Mouse (Mus musculus): ENCODE data around the gene Cend1.
A peak's percentile ranks its signal among the peaks of the same experiment; 100 is the strongest.

Cend1 gene

DNA sequence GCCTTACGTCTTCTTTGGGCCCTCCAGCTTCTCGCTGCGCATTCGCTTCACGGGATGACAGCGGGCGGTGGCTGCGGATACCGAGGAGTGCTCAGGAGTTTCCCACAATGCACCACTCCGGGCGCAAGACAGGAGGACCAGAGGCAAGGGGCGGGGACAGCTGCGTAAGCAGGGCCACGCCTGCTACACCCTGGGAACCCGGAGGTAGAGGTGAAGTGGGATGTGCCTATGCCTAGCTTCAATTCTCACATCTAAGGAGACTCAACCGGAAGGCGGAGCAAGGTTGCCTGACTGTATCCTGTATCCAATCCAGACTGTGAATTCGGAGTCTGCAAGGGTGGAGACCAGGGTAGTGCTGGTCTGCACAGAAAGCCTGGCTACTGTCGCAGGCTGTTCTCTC lies at the start of gene Cend1:
TSS of gene Cend1 (minus strand) at position 182 of the 400 bp plus-strand sequence.
- DNase-seq, result peak; percentile 94

DNA sequence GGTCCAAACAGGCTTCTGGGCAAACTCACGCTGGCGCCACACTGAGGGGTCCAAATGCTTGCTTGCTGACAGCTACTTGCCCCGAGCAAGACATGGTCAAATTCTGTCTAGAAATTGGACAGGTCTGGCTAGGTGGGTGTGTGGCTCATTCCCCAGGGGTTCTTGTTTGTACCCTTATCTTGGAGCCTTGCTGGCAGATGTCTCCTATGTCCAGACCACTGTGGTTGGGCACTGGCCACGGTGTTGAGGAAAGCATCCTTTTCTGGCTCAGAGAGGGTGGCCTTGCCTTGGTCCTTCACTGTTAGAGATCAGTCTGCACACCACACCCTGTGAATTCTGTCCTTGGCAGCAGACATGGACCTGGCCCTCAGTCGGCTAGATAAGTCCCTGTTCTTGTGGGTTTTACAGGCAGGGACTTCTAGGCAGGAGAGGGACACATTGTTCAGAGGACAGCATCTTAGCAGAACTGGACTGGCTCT lies 49.0 kb upstream of the Cend1 start:
- DNase-seq, result no peak

DNA sequence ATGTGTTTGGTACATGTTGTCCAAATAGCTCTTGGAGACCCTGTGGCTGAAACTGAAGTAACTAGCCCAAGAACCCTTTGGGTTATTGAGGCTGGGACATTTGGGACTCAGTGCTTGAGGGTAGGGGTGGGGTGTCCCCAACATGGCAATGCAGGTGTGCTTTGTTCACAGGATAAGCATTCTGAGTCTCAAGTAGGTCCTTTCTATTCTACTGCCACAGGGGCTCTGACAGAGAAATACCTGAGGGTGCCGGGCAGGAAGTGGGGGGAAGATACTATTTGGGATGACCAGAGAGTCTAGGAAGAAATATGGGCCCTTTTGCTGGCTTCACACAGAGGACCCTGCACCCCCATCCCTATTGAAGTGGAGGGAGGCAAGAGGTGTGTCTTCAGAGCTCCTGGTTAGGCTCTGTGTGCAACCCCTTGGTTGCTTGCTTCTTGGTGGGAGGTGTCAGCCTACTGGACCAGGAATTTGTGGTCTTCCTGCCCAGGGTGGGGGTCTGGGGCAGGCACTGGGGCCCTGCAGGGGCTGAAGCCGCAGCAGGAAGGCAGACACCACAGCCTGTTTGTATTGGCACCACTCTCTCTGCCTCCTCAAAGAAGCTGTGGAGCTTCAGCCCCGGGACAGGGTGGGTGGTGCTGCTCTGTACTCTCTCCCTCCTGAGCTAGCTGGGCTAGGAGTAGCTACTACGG lies 48.4 kb upstream of the Cend1 start:
- DNase-seq, result no peak

DNA sequence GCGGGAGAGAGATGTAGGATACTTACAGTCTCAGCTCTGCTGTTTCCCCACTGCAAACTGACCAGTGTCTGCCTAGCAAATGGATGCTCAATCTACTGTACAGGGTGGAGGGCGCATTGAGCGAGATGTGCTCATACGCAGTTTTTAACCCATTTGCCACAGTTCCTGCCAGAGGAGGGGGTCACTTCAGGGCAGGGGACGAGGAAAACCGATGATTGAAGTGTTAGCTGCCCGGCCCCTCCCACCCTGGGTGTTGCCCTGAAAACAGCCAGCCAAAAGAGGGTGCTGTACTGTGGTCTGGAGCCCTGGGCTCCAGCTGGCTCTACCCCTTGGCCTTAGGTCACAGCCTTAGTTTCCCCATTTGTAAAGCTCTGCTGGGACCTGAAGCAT lies 47.7 kb upstream of the Cend1 start:
- DNase-seq, result no peak

DNA sequence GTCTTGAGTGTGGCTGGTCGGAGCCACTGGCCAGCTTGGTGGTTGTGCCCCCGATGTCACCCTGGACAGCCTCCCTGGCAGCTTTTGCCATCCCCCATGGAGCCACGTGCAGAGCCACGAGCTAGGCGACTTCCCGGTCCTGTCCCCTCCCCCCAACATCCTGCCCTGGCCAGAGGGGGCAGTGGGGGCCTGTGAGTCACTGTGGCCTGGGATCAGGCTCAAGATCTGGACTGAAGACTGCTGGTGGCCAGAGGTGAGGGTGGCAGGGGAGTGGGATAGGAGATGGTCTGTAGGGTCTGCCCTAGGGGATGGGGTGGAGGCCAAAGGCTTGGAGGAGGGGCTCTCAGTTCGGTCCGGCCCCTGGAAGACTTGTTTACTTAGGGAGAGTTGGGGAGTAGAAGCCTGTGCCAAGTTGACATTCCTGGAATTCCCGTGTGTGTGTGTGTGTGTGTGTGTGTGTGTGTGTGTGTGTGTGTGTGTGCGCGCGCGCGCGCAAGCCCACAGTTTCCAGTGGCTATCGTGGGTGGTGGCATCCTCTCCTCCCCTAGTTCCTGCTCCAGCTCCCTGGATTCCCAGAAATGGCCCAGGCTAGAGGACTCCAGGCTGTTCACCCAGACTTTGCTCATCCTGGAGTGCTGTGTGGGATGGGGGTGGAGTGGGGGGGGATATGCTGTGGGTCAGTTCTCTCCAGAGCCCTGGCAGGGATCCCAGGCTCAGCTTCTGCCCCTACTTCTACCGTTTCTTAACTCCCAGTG lies 47.1 kb upstream of the Cend1 start:
- DNase-seq, result peak; percentile 68

DNA sequence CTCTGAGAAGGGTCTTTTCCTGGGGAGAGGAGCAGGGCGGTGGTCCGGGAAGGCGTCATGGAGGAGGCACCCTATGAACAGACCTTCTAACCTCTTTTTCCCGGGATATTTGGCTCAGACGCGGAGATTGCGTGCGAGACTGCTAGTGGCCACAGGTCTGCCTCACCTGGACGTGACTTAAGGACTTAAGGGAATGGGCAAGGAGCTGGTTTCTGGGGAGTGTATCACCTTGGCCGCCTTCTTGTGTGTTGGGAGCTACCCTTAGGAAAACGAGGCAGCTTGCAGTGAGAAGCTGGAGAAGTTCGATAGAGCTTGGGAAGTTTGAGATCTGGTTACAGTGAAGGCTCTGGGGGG lies 46.5 kb upstream of the Cend1 start:
- no peak for DNase-seq

DNA sequence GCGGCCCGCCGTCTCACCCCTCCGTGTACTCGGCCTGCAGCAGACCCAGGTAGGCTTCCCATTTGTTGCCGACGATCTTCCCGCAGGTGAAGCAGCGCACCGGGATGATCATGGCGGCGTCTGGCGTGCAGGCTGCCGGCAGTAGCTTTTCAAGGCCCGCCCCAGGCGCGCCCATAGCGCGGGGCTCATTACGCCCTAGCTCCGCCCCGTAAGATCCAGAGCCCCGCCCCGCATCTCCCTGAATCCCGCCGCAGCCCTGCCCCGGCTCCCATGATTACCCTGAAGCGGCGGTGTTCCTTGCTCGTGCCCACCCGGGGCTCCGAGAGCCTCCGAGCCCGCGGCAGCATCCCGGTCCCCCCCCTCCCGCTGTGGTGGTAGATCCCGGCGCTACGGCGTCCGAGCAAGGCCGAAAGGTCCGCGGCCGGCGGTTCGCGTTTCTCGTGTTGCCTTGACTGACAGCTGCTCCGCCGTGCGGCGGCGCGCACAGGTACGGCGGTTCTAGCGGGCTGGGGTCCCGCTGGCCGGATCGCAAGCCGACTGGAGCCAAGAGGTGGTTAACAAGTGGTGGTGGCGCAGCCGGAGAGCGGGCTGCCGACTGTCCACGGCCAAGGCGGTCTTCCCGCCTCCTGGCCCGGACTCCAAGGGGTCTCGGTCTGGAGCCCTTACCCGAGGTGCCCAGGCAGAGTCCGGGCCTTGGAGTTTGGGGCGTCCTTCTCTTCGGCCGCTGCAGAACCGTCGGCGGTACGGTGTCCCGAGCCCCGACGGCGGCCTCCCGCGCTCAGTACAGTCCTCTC lies 45.9 kb upstream of the Cend1 start, which contains the start of the genes Polr2l and Tspan4:
TSS of gene Polr2l (minus strand) at position 122 of the 794 bp plus-strand sequence.
TSS of gene Tspan4 (plus strand) at position 230 of the 794 bp plus-strand sequence.
- DNase-seq, result peak; percentile 79

DNA sequence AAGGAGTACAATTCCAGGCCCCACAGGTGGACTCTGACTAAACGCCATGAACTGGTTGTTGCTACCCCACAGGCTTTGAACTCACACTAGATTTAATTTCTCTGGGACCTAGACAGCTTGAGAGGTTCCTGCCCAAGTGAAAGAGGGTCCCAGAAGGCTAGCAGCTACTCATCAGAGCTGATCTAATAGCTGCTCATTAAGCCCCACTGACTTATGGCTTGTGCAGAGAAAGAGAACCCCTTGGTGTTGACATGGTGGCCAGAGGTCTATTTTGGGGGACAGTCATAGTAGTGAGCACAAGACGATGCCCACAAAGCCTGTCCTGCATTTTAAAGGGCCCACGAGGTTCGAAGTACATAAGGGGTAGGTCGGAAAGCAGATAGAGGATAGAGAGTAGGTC lies 44.9 kb upstream of the Cend1 start:
- no peak for DNase-seq

DNA sequence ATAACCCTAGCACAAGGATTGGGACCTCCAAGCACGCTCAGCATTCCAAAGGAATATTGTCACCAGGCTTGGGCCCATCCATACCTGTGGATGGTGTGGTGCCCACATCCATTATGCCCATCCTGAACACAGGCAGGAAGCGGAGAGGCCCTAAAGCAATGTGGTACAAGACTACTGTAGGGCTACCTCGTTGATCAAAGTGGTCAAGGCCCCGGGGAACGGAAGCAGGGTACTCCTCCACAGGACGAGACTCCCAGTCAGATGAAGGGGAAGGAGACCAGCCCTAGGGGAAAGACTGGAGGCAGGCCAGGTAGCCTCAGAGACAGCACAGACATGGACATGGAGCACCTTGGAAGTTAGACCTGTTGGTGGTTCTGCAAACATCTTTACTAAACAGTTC lies 43.5 kb upstream of the Cend1 start:
- no peak for DNase-seq

DNA sequence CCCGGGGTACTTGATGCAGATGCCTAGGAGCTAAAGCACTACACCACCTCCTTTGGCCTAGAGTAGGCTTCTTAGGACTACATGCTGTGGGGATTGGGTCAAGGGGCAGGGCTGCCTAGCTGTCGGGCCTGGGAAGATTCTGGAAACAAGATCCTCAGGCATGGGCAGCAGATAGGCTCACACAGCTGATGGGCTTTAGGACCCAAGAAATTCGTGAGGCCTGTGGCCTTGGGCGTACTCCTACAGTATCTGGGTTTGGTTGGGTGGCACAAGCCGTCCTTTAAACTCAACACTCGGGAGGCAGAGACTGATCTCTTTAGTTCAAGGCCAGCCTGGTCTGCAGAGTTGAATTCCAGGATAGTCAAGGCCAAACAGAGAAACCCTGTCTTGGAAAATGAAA lies 42.9 kb upstream of the Cend1 start:
- DNase-seq, result no peak

DNA sequence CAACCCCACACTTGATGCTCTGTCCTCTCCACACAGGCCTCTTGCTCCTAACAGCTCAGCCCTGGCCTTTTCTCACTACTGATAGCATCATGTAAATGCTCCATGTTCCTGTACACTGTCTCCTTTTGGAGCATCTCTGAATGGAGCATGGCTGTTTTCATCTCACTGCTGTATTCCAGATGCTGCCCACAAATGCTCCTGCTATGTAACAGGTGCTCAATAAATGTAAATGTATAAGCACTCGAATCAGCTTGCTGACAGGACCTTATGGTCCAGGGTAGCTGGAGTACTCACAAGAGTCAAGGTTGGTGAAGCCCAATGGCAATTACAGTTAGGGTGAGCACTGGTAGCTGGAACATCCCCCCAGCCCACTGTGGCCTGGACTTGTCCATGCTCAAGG lies 41.9 kb upstream of the Cend1 start:
- no peak for DNase-seq

DNA sequence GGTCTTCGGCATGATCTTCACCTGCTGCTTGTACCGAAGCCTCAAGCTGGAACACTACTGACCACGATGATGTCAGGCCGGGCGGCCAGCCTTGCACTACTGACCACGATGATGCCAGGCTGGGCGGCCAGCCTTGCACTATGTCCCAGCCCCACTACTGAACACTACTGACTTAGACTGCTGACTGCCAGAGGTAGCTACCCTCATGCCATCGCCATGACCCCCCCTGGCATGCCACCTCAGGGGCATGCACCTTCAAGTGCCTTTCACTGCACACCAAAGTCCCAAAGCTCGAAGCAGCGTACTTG lies 41.3 kb upstream of the Cend1 start:
- no peak for DNase-seq

DNA sequence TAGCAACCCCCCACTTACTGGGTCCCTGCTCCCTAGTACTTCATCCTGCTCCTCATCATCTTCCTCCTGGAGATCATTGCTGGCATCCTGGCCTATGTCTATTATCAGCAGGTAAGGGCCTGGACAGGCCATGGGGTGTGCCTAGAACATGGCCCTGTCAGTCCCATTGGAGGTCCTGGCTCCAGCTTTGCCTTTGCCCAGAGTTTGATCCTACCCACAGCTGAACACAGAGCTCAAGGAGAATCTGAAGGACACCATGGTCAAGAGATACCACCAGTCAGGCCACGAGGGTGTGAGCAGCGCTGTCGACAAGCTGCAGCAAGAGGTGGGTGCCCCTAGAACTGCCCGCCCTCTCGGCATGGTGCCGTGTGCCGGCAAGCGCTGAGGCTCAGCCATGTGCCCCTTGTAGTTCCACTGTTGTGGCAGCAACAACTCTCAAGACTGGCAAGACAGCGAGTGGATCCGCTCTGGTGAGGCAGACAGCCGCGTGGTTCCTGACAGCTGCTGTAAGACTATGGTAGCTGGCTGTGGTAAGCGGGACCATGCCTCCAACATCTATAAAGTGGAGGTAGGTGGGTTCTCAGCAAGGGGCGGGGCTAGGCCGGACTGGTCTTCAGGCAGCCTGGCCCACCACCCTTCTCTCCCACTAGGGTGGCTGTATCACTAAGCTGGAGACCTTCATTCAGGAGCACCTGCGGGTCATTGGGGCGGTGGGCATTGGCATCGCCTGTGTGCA lies 40.8 kb upstream of the Cend1 start:
- no peak for DNase-seq

DNA sequence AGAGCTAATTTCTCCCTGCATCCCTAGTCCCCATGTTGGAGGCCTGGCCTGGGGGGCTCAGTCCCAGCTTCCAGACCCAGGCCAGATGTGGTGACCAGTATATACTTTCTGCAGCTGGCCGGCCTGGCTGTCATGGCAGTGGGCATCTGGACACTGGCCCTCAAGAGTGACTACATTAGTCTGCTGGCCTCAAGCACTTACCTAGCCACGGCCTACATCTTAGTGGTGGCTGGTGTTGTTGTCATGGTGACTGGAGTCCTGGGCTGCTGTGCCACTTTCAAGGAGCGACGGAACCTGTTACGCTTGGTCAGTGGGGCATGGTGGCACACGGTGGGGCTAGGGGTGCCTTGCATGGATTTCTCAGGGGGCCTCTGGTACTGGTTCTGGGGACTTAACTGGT lies 40.1 kb upstream of the Cend1 start:
- DNase-seq, result no peak

DNA sequence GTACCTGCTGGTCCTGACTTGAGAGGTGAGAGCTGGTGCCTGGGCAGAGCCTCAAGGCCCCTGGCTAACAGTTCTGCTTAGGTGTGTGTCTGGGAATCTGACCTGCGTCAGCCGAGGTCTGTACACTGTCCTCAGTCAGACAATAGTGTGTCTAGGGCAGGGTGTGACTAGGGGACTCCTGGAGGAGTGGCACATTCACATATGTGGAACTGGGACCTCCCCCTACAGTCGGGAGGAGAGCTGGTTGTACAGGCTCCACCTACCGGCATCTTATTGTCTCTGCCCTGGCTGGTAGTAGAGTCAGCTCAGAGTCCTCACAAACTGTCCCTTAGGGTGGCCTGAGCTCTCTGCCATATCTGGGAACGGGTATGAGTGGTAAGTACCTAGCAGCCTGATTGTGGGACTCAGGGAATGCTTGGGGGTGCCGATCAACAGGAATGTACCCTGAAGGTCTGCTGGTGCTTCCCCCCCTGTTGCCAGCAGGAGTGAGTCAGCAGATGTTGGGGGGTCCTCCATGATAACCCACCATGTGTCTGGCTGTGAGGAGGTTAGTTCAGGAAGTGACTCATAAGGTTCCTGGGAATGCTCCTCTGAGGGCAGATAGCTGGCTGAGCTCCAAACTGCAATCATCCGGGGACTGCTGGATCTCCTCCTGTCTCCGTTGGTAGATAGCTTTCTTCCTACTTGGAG lies 39.4 kb upstream of the Cend1 start:
- peak; percentile 70 for DNase-seq

DNA sequence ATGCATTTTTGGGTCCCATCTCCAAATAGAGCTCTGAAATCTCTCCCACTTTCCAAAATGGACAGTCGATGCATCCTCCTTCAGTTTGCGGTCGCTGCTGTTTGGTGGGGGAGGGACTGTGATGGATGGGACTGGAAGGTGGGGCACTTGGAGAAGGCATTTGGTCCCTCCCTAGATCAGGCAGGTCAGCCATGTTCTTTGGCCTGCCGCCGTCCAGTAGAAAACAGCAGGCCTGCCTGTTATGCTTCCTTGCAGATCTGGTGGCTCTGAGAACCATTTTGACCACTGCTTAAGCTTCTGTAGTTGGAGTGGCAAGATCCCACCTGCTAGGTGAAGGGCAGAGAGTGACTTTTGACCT lies 38.9 kb upstream of the Cend1 start:
- no peak for DNase-seq

DNA sequence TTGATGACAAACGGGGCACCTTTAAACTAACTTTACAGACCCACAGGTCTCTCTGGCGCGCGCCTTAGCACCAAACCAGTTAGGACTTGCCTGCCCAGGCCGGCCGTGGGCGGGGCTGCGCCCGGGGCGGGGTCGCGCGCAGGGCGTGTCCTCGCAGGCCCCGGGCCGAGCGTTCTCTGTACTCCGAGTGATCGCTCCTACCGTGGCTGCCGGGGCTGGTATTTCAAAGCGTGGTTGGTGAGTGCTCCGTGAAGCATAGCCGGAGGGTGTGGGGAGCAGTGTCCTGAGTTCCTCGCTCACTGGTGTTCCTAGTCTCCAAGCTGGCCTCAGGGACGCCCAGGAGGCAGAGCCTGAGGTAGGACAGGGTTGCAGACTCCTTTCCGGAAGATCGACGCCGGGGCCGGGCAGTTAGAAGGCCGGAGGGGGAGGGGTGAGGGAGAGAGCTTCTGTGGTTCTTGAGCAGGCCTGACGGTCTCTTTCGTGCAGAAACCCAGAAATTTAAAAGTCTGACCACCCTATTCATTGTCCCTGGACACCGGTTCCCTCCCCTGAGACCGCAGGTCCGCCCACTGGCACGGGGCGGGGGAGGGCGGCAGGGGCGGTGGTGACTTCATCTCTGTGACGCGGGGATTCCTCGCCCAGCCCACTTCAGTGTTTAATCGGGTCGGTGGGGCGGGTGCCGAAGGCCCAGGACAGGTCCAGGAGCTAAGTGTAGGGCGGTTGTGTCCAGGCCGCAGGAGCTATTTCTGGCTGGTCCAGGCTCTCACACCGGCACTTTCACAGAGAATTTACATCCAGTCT lies 38.1 kb upstream of the Cend1 start, which contains the start of gene Cd151:
TSS of gene Cd151 (plus strand) at position 163 of the 801 bp plus-strand sequence.
- peak; percentile 72 for DNase-seq

DNA sequence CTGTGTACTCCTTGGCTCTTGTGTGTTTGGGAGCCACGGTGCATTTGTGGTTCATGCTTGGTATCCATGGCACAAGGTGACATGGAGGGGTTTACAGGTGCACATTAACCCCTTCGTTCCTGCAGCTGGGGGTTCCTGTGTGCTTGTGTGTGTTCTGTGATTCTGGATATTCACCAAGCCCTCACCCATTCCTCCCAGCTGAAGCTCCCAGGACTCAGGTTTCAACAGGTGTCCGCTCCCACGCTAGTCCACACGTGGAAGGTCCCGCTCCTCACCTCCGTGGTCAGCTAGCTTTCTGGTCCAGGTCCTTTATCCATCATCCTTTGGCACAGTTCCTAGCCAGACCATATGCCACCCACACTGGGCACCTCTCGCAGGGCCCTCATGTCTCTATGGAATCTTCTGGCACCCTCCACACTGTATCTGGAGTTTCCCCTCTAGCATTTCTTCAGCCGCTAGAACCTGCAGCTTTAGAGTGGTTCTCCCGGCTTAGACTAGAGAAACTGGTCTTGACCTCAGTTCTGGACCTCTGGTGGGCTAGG lies 37.4 kb upstream of the Cend1 start:
- no peak for DNase-seq

DNA sequence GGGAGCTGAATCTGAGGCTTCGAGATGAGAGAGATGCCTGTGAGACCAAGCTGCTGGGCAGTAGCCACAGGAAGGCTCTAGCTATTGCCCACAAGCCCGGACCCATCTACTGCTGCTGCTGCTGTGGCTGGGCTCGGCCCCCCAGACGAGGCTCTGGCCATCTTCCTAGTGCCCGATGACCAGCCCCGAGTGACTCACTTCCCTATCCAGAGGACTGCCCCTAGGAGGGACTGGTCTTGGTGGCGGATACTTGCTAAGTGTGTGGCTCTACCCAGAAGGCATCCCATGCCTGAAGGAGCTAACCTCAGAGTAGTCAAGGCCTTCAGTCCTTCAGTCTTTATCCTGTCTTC lies 36.7 kb upstream of the Cend1 start:
- no peak for DNase-seq

DNA sequence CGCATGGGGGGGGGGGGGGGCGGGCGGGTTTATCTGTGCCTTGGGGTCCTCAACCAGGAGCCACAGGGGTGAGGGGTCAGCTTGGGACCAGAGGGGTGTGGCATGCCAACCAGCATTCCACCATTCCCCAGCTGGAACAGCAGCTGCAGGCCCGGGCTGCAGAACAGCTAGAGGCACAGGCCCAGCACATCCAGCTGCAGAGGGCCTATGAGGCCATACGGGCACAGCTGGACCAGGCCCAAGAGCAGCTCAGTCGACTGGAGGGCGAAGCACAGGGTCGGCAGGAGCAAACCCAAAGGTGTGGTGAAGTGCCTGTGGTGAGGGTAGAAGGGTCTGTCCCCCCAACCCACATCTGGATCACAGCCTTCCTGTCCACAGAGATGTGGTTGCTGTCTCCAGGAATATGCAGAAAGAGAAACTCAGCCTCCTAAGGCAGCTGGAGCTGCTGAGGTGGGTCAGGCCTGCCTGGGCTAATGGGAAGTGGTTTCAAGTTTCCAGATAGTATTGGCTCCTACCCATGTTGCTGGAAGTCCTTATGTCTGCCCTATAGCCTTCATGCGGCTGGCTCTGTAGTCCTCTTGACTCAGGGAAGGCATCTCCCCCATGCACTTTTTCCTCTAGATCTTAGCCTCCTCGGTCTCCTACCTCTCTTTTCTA lies 36.2 kb upstream of the Cend1 start:
- no peak for DNase-seq
